Mouse (Mus musculus) forebrain, embryonic 14.5 days (tissue): ENCODE data around the gene Six2. TPM values are rescaled to one million over a fixed set of nuclear protein-coding genes. Genes with fewer than 3 reads are reported as not detected.

Experiments used
- ATAC-seq: fragments of 200-750 bp; cut with Nextera tagmentation; 2 replicates; pipeline ENCODE4 v1.8.0; 2017; ENCODE audit warnings: mild to moderate bottlenecking, moderate library complexity
- DNase-seq: peaks from one replicate; pipeline ENCODE4 v3.0.0-alpha.2; 2015; ENCODE audit warnings: low spot score
- H3K27ac ChIP-seq: fragments of 300-500 bp; sonication (generic); 2 replicates; pipeline ENCODE4 v1.5.1; 2014; ENCODE audit warnings: low read depth, mild to moderate bottlenecking, control low read depth, low read length, moderate library complexity
- H3K27me3 ChIP-seq: fragments of 300-500 bp; sonication (generic); replicated peaks from 2 replicates; pipeline ENCODE4 v1.6.1; 2014; ENCODE audit warnings: low read length, control low read depth, mixed read lengths; ENCODE audit not compliant: control insufficient read depth, insufficient read depth
- H3K36me3 ChIP-seq: fragments of 300-500 bp; sonication (generic); 2 replicates; pipeline ENCODE4 v1.6.1; 2014; ENCODE audit warnings: low read length, control low read depth; ENCODE audit not compliant: control insufficient read depth, insufficient read depth
- H3K4me1 ChIP-seq: fragments of 300-500 bp; sonication (generic); 2 replicates; pipeline ENCODE4 v1.6.1; 2014; ENCODE audit warnings: antibody characterized with exemption, low read length, control low read depth; ENCODE audit not compliant: control insufficient read depth, insufficient read depth
- H3K4me2 ChIP-seq: fragments of 300-500 bp; sonication (generic); 2 replicates; pipeline ENCODE4 v1.6.1; 2014; ENCODE audit warnings: mild to moderate bottlenecking, control low read depth, low read length
- H3K4me3 ChIP-seq: fragments of 300-500 bp; sonication (generic); 2 replicates; pipeline ENCODE4 v1.5.1; 2014; ENCODE audit warnings: low read depth, low read length, control low read depth
- H3K9ac ChIP-seq: fragments of 300-500 bp; sonication (generic); 2 replicates; pipeline ENCODE4 v1.6.1; 2014; ENCODE audit warnings: mild to moderate bottlenecking, low read length, control low read depth, moderate library complexity
- H3K9me3 ChIP-seq: fragments of 300-500 bp; sonication (generic); replicated peaks from 2 replicates; pipeline ENCODE4 v1.6.1; 2016; ENCODE audit warnings: low read length, control low read depth, mixed read lengths; ENCODE audit not compliant: control insufficient read depth
- WGBS: fragments of 180-500 bp; shearing (Covaris S2); extraction: QIAGEN DNeasy Blood & Tissue Kit; methylation state at CpG from one replicate; pipeline ENCODE4 v1.1.7; 2014; 5-methylcytosine and 5-hydroxymethylcytosine counted together
- polyA plus RNA-seq: library from polyadenylated mRNA; unstranded; fragments of >200 nt; fragmentation: Nextera tagmentation; extraction: Ambion mirVana; gene quantifications from 2 replicates; pipeline ENCODE4 v1.2.1, GENCODE M21; 2014

Six2 gene
- polyA plus RNA-seq, 1 experiment from 2014 or later = 0.23 TPM

DNA sequence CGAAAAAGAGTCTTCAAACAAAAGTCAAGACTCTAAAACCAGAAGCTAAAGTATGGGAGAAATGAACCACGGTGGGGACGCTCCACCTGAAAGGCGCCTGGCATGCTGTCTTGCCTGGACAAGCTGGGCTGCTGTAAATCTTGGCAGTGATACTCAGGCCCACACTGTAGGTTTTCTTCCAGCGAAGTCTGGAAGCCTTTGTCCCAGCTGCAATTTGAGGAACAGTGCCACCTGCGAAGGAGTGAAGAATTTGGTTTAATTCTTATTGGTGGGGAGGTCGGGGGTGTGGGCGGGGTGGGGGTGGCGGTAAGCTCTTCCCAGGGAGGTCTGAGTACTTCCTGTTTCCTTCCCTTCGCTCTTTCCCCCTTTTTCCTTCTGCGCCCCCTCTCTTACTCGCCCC, 42.8 kb downstream of the Six2 start:
- 6% methylated on average over 10 of the region's 12 CpGs for WGBS
- H3K36me3 ChIP-seq = no peaks in the 10 kb centered on the region
- peaks cover 3% of the 10 kb centered on the region; the same call in 1 of the 2 replicates for H3K4me1 ChIP-seq
- H3K9me3 ChIP-seq = no peaks in the 10 kb centered on the region
- H3K27ac ChIP-seq = no peak overlapping the region
- H3K4me2 ChIP-seq = peak overlapping the region; percentile 56
- peak overlapping the region; percentile 51 for H3K9ac ChIP-seq
- peak overlapping the region; percentile 27 for H3K4me3 ChIP-seq
- ATAC-seq (peak; percentile 53; the same call in 1 of the 2 replicates), DNase-seq (peak; percentile 49)
- peaks cover 22% of the 10 kb centered on the region for H3K27me3 ChIP-seq

DNA sequence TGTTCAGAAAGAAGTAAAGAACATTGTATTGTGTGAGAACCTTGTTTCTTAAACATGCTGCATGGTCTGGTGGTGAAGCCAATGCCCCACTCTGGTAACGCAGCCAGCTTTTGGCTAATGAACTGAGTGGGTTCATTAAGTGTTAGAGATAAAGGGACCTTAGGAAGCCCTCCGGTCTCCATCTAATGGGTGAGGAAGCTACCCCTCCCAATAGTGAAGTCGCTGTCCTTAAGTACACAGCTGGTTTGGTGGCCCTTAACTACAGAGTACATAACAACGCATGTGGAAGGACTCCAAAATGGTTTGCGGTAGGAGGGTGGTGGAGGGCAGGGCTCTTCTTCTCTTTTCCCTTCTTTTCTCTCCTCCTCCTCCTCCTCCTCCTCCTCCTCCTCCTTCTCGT, 50.2 kb downstream of the Six2 start:
- Histone ChIP-seq H3K4me2 (no peak overlapping the region), H3K9me3 (no peaks in the 10 kb centered on the region), H3K4me3 (no peak overlapping the region), H3K27me3 (peaks cover 13% of the 10 kb centered on the region), H3K36me3 (no peaks in the 10 kb centered on the region), H3K9ac (no peak overlapping the region), H3K4me1 (no peaks in the 10 kb centered on the region), H3K27ac (no peak overlapping the region)
- DNase-seq (no peak), ATAC-seq (no peak)
- 74% methylated on average over 6 of the region's 6 CpGs for WGBS

Other genes with a start within 250 kb of the Six2 start
- gene Six3, start 74.7 kb downstream of the Six2 start, polyA plus RNA-seq = 11.3 and 15.0 TPM in 2 replicates